Mouse (Mus musculus): ENCODE data around the gene Selplg.

DNA sequence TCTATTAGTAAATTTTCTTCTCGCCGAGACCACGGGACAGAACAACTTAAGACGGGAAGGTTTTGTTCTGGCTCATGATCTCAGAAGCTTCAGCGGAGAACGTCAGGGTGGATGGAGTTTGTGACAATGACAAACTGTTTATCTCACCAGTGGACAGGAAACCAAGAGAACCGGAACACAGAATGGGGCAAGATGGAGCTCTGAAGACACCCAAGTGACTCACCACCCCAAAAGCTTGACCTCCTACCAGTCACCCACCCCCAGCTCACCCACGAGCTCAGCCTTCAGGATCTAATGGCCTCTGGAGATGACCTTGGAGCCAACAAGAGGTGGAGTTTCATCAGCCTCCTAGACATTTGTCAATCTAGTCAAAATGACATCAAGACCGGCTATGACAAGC, 27.1 kb downstream of the Selplg start:
- TF ChIP-seq CTCF (IDR thresholded peaks at IDR 0.05; ENCODE audit: extremely low read depth, insufficient read depth, insufficient read length, insufficient replicate concordance) (no peak), POLR2A (IDR thresholded peaks at IDR 0.05; ENCODE audit: low read depth, low read length) (no peak)

Data from spleen, adult 2 months (tissue).